Comparison of ENCODE assay signal across 5 mouse cellular contexts in genomic region chr9:15240863-15241595, GRCm38 (mm10). TPM values are rescaled to one million over a fixed set of nuclear protein-coding genes. Genes with fewer than 3 reads are reported as not detected.
"Had no signal": no experiment of that assay in that cellular context is flagged by ENCODE, and none has a peak within 500 bp of the region (broad histone marks: within the 10 kb centered on the region; RNA-seq: fewer than 3 reads in every experiment).

No protein-coding gene starts in this region.

- H3K9me3 ChIP-seq: limb, embryonic 12.5 days; midbrain, embryonic 13.5 days had no signal

- H3K36me3 ChIP-seq: limb, embryonic 12.5 days; midbrain, embryonic 13.5 days had no signal

- H3K4me2 ChIP-seq: limb, embryonic 12.5 days; midbrain, embryonic 13.5 days had no signal

- H3K27ac ChIP-seq: limb, embryonic 12.5 days; liver, embryonic 14.5 days; macrophage; midbrain, embryonic 13.5 days had no signal

- DNase-seq: layer of hippocampus, adult 9-11 months had no signal

- H3K9ac ChIP-seq: limb, embryonic 12.5 days; liver, embryonic 14.5 days; midbrain, embryonic 13.5 days had no signal

- H3K4me3 ChIP-seq: limb, embryonic 12.5 days; midbrain, embryonic 13.5 days had no signal

- ATAC-seq: midbrain, embryonic 13.5 days had no signal

RNA-seq across cellular contexts. Expression of gene Vstm5, which starts 2.2 kb away (rescaled TPM):
- polyA plus RNA-seq: macrophage had no signal
